Mouse (Mus musculus): Measurements from ENCODE around the gene Gpr35. TPM values are rescaled to one million over a fixed set of nuclear protein-coding genes. Genes with fewer than 3 reads are reported as not detected.

Gpr35 gene
- polyA plus RNA-seq, 1 experiment from 2014 or later, result 4.1 TPM

- no peaks in the 10 kb centered on the region for H3K36me3 ChIP-seq (ENCODE audit: control insufficient read depth, insufficient read depth, low read length)
- DNase-seq (ENCODE audit: low spot score), result no peak
- H3K27ac ChIP-seq (replicated peaks), result no peak overlapping the region
- 73% methylated on average over 4 of the region's 4 CpGs for WGBS
- no peaks in the 10 kb centered on the region for H3K4me1 ChIP-seq (replicated peaks; ENCODE audit: control insufficient read depth, insufficient read depth)
- H3K27me3 ChIP-seq (ENCODE audit: control insufficient read depth, insufficient read depth, low read length), result no peaks in the 10 kb centered on the region
- no peaks in the 10 kb centered on the region for H3K9me3 ChIP-seq (ENCODE audit: control insufficient read depth, low read length)
- H3K9ac ChIP-seq (ENCODE audit: low read length), result no peak overlapping the region
- H3K4me3 ChIP-seq (ENCODE audit: low read depth, low read length), result no peak overlapping the region
- TF ChIP-seq CTCF (IDR thresholded peaks at IDR 0.05; ENCODE audit: low read depth) (no peak), EP300 (optimal IDR thresholded peaks at IDR 0.05) (no peak)
- no peak for ATAC-seq (ENCODE audit: low FRiP score, low TSS enrichment)
- no peak overlapping the region for H3K4me2 ChIP-seq (replicated peaks; ENCODE audit: low read depth)
These were observed 62.7 kb downstream of the Gpr35 start for GRCm38 (mm10) chr1:93013367-93013766.

- Histone ChIP-seq H3K4me3 (ENCODE audit: low read depth, low read length) (no peak overlapping the region), H3K9ac (ENCODE audit: low read length) (no peak overlapping the region), H3K36me3 (ENCODE audit: control insufficient read depth, insufficient read depth, low read length) (no peaks in the 10 kb centered on the region), H3K4me2 (replicated peaks; ENCODE audit: low read depth) (no peak overlapping the region), H3K27me3 (ENCODE audit: control insufficient read depth, insufficient read depth, low read length) (no peaks in the 10 kb centered on the region), H3K4me1 (replicated peaks; ENCODE audit: control insufficient read depth, insufficient read depth) (no peaks in the 10 kb centered on the region), H3K27ac (replicated peaks) (no peak overlapping the region), H3K9me3 (ENCODE audit: control insufficient read depth, low read length) (no peaks in the 10 kb centered on the region)
- TF ChIP-seq CTCF (IDR thresholded peaks at IDR 0.05; ENCODE audit: low read depth), result peak; percentile 92
- TF ChIP-seq EP300 (optimal IDR thresholded peaks at IDR 0.05), result no peak
- ATAC-seq (ENCODE audit: low FRiP score, low TSS enrichment), result peak; percentile 59
- peak; percentile 77 for DNase-seq (ENCODE audit: low spot score)
These were observed 63.8 kb downstream of the Gpr35 start for GRCm38 (mm10) chr1:93014460-93014859.

- H3K27ac ChIP-seq (replicated peaks), result no peak overlapping the region
- no peak overlapping the region for H3K4me3 ChIP-seq (ENCODE audit: low read depth, low read length)
- H3K9me3 ChIP-seq (ENCODE audit: control insufficient read depth, low read length), result no peaks in the 10 kb centered on the region
- no peak for TF ChIP-seq EP300 (optimal IDR thresholded peaks at IDR 0.05)
- no peak for TF ChIP-seq CTCF (IDR thresholded peaks at IDR 0.05; ENCODE audit: low read depth)
- no peaks in the 10 kb centered on the region for H3K27me3 ChIP-seq (ENCODE audit: control insufficient read depth, insufficient read depth, low read length)
- DNase-seq (ENCODE audit: low spot score) (no peak), ATAC-seq (ENCODE audit: low FRiP score, low TSS enrichment) (no peak)
- H3K4me1 ChIP-seq (replicated peaks; ENCODE audit: control insufficient read depth, insufficient read depth), result no peaks in the 10 kb centered on the region
- H3K36me3 ChIP-seq (ENCODE audit: control insufficient read depth, insufficient read depth, low read length), result no peaks in the 10 kb centered on the region
- H3K4me2 ChIP-seq (replicated peaks; ENCODE audit: low read depth), result no peak overlapping the region
- H3K9ac ChIP-seq (ENCODE audit: low read length), result no peak overlapping the region
- 50% methylated on average over 2 of the region's 2 CpGs for WGBS
These were observed 64.5 kb downstream of the Gpr35 start for GRCm38 (mm10) chr1:93015136-93015535.

- Histone ChIP-seq H3K36me3 (ENCODE audit: control insufficient read depth, insufficient read depth, low read length) (no peaks in the 10 kb centered on the region), H3K4me3 (ENCODE audit: low read depth, low read length) (no peak overlapping the region), H3K9ac (ENCODE audit: low read length) (no peak overlapping the region; the same call in 1 of the 2 replicates), H3K4me1 (replicated peaks; ENCODE audit: control insufficient read depth, insufficient read depth) (no peaks in the 10 kb centered on the region), H3K9me3 (ENCODE audit: control insufficient read depth, low read length) (no peaks in the 10 kb centered on the region), H3K27ac (replicated peaks) (no peak overlapping the region), H3K27me3 (ENCODE audit: control insufficient read depth, insufficient read depth, low read length) (no peaks in the 10 kb centered on the region), H3K4me2 (replicated peaks; ENCODE audit: low read depth) (no peak overlapping the region)
- 87% methylated on average over 10 of the region's 10 CpGs for WGBS
- DNase-seq (ENCODE audit: low spot score) (no peak), ATAC-seq (ENCODE audit: low FRiP score, low TSS enrichment) (no peak)
- no peak for TF ChIP-seq CTCF (IDR thresholded peaks at IDR 0.05; ENCODE audit: low read depth)
- TF ChIP-seq EP300 (optimal IDR thresholded peaks at IDR 0.05), result no peak
These were observed 68.1 kb downstream of the Gpr35 start for GRCm38 (mm10) chr1:93018716-93019115.

GRCm38 (mm10) chr1:93020602-93021001, 69.9 kb downstream of the Gpr35 start:
- no peak overlapping the region for H3K9ac ChIP-seq (ENCODE audit: low read length)
- TF ChIP-seq CTCF (IDR thresholded peaks at IDR 0.05; ENCODE audit: low read depth) (no peak), EP300 (optimal IDR thresholded peaks at IDR 0.05) (no peak)
- H3K4me1 ChIP-seq (replicated peaks; ENCODE audit: control insufficient read depth, insufficient read depth), result no peaks in the 10 kb centered on the region
- H3K27ac ChIP-seq (replicated peaks), result no peak overlapping the region
- no peak overlapping the region for H3K4me3 ChIP-seq (ENCODE audit: low read depth, low read length)
- H3K4me2 ChIP-seq (replicated peaks; ENCODE audit: low read depth), result no peak overlapping the region
- no peaks in the 10 kb centered on the region for H3K27me3 ChIP-seq (ENCODE audit: control insufficient read depth, insufficient read depth, low read length)
- DNase-seq (ENCODE audit: low spot score) (no peak), ATAC-seq (ENCODE audit: low FRiP score, low TSS enrichment) (no peak)
- no peaks in the 10 kb centered on the region for H3K36me3 ChIP-seq (ENCODE audit: control insufficient read depth, insufficient read depth, low read length)
- no peaks in the 10 kb centered on the region for H3K9me3 ChIP-seq (ENCODE audit: control insufficient read depth, low read length)
- WGBS, result 67% methylated on average over 4 of the region's 4 CpGs

GRCm38 (mm10) chr1:93026600-93026999, 75.9 kb downstream of the Gpr35 start:
- Histone ChIP-seq H3K4me3 (ENCODE audit: low read depth, low read length) (no peak overlapping the region), H3K4me1 (replicated peaks; ENCODE audit: control insufficient read depth, insufficient read depth) (no peaks in the 10 kb centered on the region), H3K9me3 (ENCODE audit: control insufficient read depth, low read length) (no peaks in the 10 kb centered on the region), H3K4me2 (replicated peaks; ENCODE audit: low read depth) (no peak overlapping the region), H3K9ac (ENCODE audit: low read length) (no peak overlapping the region), H3K36me3 (ENCODE audit: control insufficient read depth, insufficient read depth, low read length) (no peaks in the 10 kb centered on the region), H3K27me3 (ENCODE audit: control insufficient read depth, insufficient read depth, low read length) (no peaks in the 10 kb centered on the region), H3K27ac (replicated peaks) (no peak overlapping the region)
- no peak for DNase-seq (ENCODE audit: low spot score)
- TF ChIP-seq CTCF (IDR thresholded peaks at IDR 0.05; ENCODE audit: low read depth), result no peak
- TF ChIP-seq EP300 (optimal IDR thresholded peaks at IDR 0.05), result no peak
- WGBS, result 89% methylated on average over 8 of the region's 8 CpGs
- ATAC-seq (ENCODE audit: low FRiP score, low TSS enrichment), result no peak
